Comparison of ENCODE assay signal across 8 mouse cellular contexts in genomic region chr14:40894576-40895247, GRCm38 (mm10). TPM values are rescaled to one million over a fixed set of nuclear protein-coding genes. Genes with fewer than 3 reads are reported as not detected.
DNase-seq lines count a peak whose midpoint lies in the region; ATAC-seq lines count a peak whose summit lies in the region.

No protein-coding gene starts in this region.

- H3K36me3 ChIP-seq in lung, embryonic 15.5 days, result no peaks in the 10 kb centered on the region

- no peaks in the 10 kb centered on the region for H3K9me3 ChIP-seq in lung, embryonic 15.5 days

- DNase-seq in MN1 (ENCODE audit: low spot score), result peak; percentile 36
- peak; percentile 50 for DNase-seq in cerebellum, adult 8-10 months
- DNase-seq in layer of hippocampus, adult 9-10 months (ENCODE audit: low spot score), result peak; percentile 67
- DNase-seq in ovary, postnatal 10 days (ENCODE audit: low spot score), result peak; percentile 64
- DNase-seq in thymus, postnatal 0 days (ENCODE audit: low spot score), result peak; percentile 67

- ATAC-seq in frontal cortex, adult (ENCODE audit: low TSS enrichment), result peak; percentile 93
- ATAC-seq in hematopoietic stem cell, adult 5-6 weeks (replicated peaks in 1 of 2; ENCODE audit: insufficient read depth in 1 of 2, low FRiP score in 2 of 2, low TSS enrichment in 1 of 2, low read depth in 1 of 2, poor library complexity in 2 of 2, severe bottlenecking in 2 of 2), result peak; percentile 83 to 86
- ATAC-seq in lung, embryonic 15.5 days (ENCODE audit: borderline replicate concordance, extremely low read depth, low FRiP score, low TSS enrichment), result peak; percentile 77; the same call in 1 of the 2 replicates

- peaks cover 11% of the 10 kb centered on the region; the same call in 1 of the 2 replicates for H3K4me1 ChIP-seq in lung, embryonic 15.5 days

- no peak overlapping the region for H3K9ac ChIP-seq in lung, embryonic 15.5 days

- H3K27me3 ChIP-seq in lung, embryonic 15.5 days, result no peaks in the 10 kb centered on the region

- peak overlapping the region; percentile 48 for H3K4me2 ChIP-seq in lung, embryonic 15.5 days

- H3K4me3 ChIP-seq in lung, embryonic 15.5 days, result no peak overlapping the region

- no peak overlapping the region for H3K27ac ChIP-seq in lung, embryonic 15.5 days

- WGBS in lung, embryonic 15.5 days, result 9% methylated on average over 23 of the region's 23 CpGs

RNA-seq across cellular contexts. Expression of gene Sh2d4b, which starts 1.6 kb away (rescaled TPM):
- total RNA-seq in hematopoietic stem cell, adult 5-6 weeks (2017), result 0.35 and 1.1 TPM in 2 replicates
- 0.74 and 1.9 TPM in 2 replicates for polyA plus RNA-seq in lung, embryonic 15.5 days (2015; fragmentation: Nextera tagmentation; extraction: Ambion mirVana)
- 21.4 and 22.4 TPM in 2 replicates for polyA plus RNA-seq in thymus, postnatal 0 days (2015; fragmentation: Nextera tagmentation; extraction: Ambion mirVana)
